Mouse (Mus musculus) embryonic facial prominence, embryonic 15.5 days (tissue): ENCODE measurements around the gene Tspan11. TPM values are rescaled to one million over a fixed set of nuclear protein-coding genes. Genes with fewer than 3 reads are reported as not detected.

Experiments used
- ATAC-seq: fragments of 200-750 bp; cut with Nextera tagmentation; 2 replicates; pipeline ENCODE4 v1.8.0; 2017; ENCODE audit warnings: low read depth, moderate TSS enrichment; ENCODE audit not compliant: insufficient number of reproducible peaks, low FRiP score, low TSS enrichment
- H3K27ac ChIP-seq: fragments of 300-500 bp; sonication (generic); replicated peaks from 2 replicates; pipeline ENCODE4 v1.5.1; 2015; ENCODE audit warnings: mild to moderate bottlenecking, inconsistent platforms
- H3K27me3 ChIP-seq: fragments of 300-500 bp; sonication (generic); 2 replicates; pipeline ENCODE4 v1.6.1; 2015; ENCODE audit warnings: inconsistent platforms
- H3K36me3 ChIP-seq: fragments of 300-500 bp; sonication (generic); 2 replicates; pipeline ENCODE4 v1.6.1; 2015; ENCODE audit warnings: mild to moderate bottlenecking, inconsistent platforms
- H3K4me1 ChIP-seq: fragments of 300-500 bp; sonication (generic); 2 replicates; pipeline ENCODE4 v1.6.1; 2015; ENCODE audit warnings: inconsistent platforms
- H3K4me2 ChIP-seq: fragments of 300-500 bp; sonication (generic); replicated peaks from 2 replicates; pipeline ENCODE4 v1.6.1; 2015; ENCODE audit warnings: mild to moderate bottlenecking, inconsistent platforms
- H3K4me3 ChIP-seq: fragments of 300-500 bp; sonication (generic); replicated peaks from 2 replicates; pipeline ENCODE4 v1.5.1; 2015; ENCODE audit warnings: mild to moderate bottlenecking, inconsistent platforms
- H3K9ac ChIP-seq: fragments of 300-500 bp; sonication (generic); 2 replicates; pipeline ENCODE4 v1.6.1; 2015; ENCODE audit warnings: inconsistent platforms
- H3K9me3 ChIP-seq: fragments of 300-500 bp; sonication (generic); replicated peaks from 2 replicates; pipeline ENCODE4 v1.6.1; 2016; ENCODE audit warnings: inconsistent platforms
- WGBS: fragments of 180-500 bp; shearing (Covaris S2); methylation state at CpG from one replicate; pipeline ENCODE4 v1.1.7; 2015; 5-methylcytosine and 5-hydroxymethylcytosine counted together
- polyA plus RNA-seq: library from polyadenylated mRNA; unstranded; fragments of >200 nt; fragmentation: Nextera tagmentation; extraction: Ambion mirVana; gene quantifications from 2 replicates; pipeline ENCODE4 v1.2.1, GENCODE M21; 2015

Tspan11 gene
- polyA plus RNA-seq, 1 experiment from 2014 or later, result 29.6 TPM

DNA sequence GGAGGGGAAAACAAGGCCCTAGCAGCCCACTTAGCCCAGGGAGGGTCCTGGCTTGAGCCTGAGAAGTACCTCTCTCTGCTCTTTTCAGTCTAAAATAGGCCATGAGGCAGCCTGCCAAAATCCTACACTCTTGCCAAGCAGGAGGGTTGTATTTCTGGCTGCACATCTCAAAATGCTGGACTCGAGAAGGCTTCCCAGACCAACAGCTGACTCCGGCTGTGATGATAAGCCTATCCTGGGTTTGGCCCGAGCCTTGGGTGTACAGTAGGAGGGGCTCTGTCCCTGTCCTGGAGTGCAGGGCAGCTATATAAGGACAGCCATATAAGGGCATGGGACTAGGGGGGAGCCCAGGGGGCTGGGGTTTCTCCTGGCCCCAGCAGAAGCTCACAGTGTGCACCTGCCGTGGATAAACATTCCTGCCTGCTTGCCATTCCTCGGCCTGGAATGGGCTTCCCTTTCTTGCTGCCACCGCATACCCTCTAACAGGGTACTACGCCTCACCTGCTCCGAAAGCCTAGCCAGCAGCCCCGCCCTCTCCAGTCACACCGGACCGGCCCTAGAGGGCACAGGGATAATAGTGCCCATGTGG is 102.3 kb downstream of the Tspan11 start:
- Histone ChIP-seq H3K27me3 (no peaks in the 10 kb centered on the region), H3K27ac (0 out of 2 replicates have a peak overlapping the region, but pooled peaks have one; percentile 14), H3K4me1 (peaks cover 40% of the 10 kb centered on the region), H3K9me3 (no peaks in the 10 kb centered on the region), H3K4me3 (no peak overlapping the region), H3K9ac (no peak overlapping the region), H3K36me3 (no peaks in the 10 kb centered on the region), H3K4me2 (no peak overlapping the region)
- peak; percentile 85 for ATAC-seq
- WGBS, result 60% methylated on average over 11 of the region's 11 CpGs

DNA sequence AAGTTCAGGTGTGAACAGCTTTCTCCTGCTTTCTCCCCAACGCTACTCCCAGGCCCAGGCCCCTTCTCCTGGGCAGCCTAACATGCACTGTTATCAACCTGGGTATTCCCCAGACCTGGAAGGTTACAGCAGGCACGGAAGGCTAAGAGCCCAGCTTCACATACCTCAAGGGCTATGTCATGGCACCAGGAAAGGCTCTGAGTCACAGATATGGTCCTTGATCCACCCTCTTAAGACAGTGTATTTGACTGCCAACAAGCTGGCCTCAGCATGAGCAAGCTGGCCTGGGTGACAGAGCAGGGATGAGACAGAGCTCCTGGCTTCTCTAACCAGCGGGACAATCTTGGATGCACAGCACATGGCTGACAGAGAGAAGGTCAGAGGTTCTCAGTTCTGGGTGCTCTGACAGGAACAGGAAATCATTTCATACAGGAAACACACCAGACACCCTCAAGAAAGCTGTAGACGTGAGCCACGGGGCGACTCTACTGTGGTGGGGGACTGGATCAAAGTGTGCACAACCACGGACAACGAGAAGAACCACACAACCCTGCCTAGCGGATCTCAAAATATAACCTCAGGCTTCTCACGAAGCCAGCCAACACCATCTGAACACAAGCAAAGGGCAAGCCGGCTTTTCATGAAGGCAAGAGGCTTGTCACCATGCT is 104.3 kb downstream of the Tspan11 start:
- no peak for ATAC-seq
- peaks cover 30% of the 10 kb centered on the region for H3K4me1 ChIP-seq
- no peak overlapping the region for H3K9ac ChIP-seq
- H3K27ac ChIP-seq, result no peak overlapping the region
- H3K36me3 ChIP-seq, result no peaks in the 10 kb centered on the region
- H3K4me2 ChIP-seq, result no peak overlapping the region
- H3K4me3 ChIP-seq, result no peak overlapping the region
- no peaks in the 10 kb centered on the region for H3K9me3 ChIP-seq
- WGBS, result 72% methylated on average over 11 of the region's 11 CpGs
- no peaks in the 10 kb centered on the region for H3K27me3 ChIP-seq

DNA sequence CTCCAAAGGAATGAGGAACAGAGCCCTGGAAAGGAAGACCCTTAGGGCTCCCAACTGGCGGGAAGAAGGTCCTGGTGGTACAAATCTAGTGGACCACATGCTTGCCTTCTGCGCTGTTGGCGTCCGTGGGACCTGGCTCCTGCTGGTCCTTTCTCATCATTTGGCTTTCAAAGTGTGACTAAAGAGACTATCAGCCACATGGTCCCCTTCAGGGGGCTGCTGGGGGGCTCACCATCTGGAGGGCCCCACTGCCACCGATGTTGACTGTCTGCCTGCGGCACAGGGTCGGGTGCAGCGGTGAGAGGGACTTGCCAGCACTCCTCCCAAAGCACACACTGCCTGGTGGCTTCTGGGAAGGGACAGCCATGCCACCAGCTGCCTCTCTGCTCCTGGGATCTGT is 105.6 kb downstream of the Tspan11 start:
- Histone ChIP-seq H3K9me3 (no peaks in the 10 kb centered on the region), H3K27ac (no peak overlapping the region), H3K4me2 (no peak overlapping the region), H3K4me3 (no peak overlapping the region), H3K27me3 (no peaks in the 10 kb centered on the region), H3K9ac (no peak overlapping the region), H3K4me1 (peaks cover 30% of the 10 kb centered on the region), H3K36me3 (no peaks in the 10 kb centered on the region)
- 79% methylated on average over 8 of the region's 8 CpGs for WGBS
- ATAC-seq, result no peak

DNA sequence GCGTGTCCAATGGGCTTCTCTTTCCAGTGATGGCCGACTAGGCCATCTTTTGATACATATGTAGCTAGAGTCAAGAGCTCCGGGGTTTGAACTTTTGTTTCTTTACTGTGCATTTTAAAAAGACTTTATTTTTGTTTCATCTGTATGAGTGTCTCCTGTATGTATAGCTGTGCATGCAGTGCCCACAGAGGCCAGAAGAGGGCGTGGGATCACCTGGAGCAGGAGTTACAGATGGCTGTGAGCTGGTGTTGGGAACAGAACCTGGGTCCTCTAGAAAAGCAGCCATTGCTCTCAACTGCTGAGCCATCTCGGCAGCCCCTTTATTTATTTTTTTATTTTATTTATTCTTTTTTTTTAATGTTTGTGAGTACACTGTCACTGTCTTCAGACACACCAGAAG is 109.5 kb downstream of the Tspan11 start:
- Histone ChIP-seq H3K4me1 (peaks cover 24% of the 10 kb centered on the region), H3K27me3 (no peaks in the 10 kb centered on the region), H3K4me3 (no peak overlapping the region), H3K9me3 (no peaks in the 10 kb centered on the region), H3K9ac (no peak overlapping the region), H3K36me3 (no peaks in the 10 kb centered on the region), H3K4me2 (no peak overlapping the region), H3K27ac (no peak overlapping the region)
- WGBS, result 85% methylated on average over 5 of the region's 5 CpGs
- ATAC-seq, result no peak

DNA sequence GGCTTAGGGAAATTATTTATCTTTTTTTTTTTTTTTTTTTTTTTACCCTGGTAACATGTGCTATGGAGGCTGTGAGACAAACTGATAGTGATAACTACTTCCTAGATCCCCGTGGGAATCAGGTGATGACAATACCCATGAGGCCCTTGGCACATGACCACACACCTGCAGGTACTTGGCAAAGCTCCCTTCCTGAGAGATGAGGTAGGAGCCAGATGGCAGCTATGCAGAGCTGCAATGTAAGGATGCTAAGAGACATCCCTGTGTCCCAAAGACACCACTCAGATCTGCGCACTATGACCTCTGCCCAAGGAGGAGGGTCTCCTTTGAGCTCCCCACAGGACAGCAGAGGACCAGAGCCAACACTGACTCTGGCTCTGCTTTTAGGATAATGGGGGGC is 111.7 kb downstream of the Tspan11 start:
- no peak for ATAC-seq
- Histone ChIP-seq H3K9me3 (no peaks in the 10 kb centered on the region), H3K36me3 (no peaks in the 10 kb centered on the region)

DNA sequence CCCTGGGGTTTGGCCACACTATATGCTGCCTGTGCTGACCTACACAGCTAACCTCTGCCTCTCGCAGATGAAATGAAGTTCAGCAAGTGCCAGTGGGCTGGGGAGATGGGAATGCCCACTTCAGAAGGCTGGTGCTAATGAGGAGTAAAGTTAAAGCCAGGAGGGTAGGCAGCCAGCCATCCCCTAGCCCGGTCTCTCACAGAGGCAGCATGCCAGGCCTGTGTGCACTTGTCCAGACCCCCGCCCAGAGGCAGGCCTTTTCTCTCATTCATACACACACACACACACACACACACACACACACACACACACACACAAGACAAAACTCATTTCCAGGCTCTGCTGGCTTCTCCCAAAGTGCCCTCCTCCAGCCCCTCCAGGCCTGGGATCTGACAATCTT is 113.4 kb downstream of the Tspan11 start:
- Histone ChIP-seq H3K27me3 (no peaks in the 10 kb centered on the region), H3K27ac (no peak overlapping the region), H3K36me3 (no peaks in the 10 kb centered on the region), H3K4me1 (peaks cover 53% of the 10 kb centered on the region), H3K4me2 (no peak overlapping the region), H3K9me3 (no peaks in the 10 kb centered on the region), H3K9ac (no peak overlapping the region), H3K4me3 (no peak overlapping the region)
- no peak for ATAC-seq
- WGBS, result 63% methylated on average over 3 of the region's 3 CpGs

More for the DNA sequence above, 111.7 kb downstream of the Tspan11 start:
- no peak overlapping the region for H3K9ac ChIP-seq
- WGBS, result 79% methylated on average over 2 of the region's 2 CpGs
- H3K4me3 ChIP-seq, result no peak overlapping the region
- peaks cover 39% of the 10 kb centered on the region for H3K4me1 ChIP-seq
- no peaks in the 10 kb centered on the region for H3K27me3 ChIP-seq
- H3K4me2 ChIP-seq, result no peak overlapping the region
- H3K27ac ChIP-seq, result no peak overlapping the region

DNA sequence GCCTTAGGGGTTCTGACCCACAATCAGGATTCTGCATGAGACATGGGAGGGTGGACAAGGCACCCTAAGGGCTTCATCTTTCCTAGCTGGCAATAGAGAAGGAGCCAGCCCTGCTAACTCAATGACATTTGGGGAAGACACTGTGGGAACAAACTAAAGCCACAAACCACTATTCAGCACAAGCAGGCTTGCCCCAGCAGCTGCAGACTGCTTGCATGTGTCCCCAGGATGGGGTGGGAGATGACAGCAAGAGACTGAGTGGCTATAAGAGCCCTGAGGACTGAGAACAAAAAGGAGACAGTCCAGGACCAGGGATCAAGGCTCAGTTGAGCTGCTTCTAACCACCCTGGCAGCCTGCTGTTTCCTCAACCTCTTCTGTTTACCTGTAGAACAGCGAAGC is 114.2 kb downstream of the Tspan11 start:
- H3K9ac ChIP-seq, result no peak overlapping the region
- no peaks in the 10 kb centered on the region for H3K27me3 ChIP-seq
- H3K9me3 ChIP-seq, result no peaks in the 10 kb centered on the region
- H3K4me2 ChIP-seq, result no peak overlapping the region
- no peak overlapping the region for H3K4me3 ChIP-seq
- H3K27ac ChIP-seq, result peak overlapping the region; percentile 13; the same call in 1 of the 2 replicates
- ATAC-seq, result no peak
- 70% methylated on average over 1 of the region's 1 CpGs for WGBS
- H3K36me3 ChIP-seq, result no peaks in the 10 kb centered on the region
- H3K4me1 ChIP-seq, result peaks cover 61% of the 10 kb centered on the region

DNA sequence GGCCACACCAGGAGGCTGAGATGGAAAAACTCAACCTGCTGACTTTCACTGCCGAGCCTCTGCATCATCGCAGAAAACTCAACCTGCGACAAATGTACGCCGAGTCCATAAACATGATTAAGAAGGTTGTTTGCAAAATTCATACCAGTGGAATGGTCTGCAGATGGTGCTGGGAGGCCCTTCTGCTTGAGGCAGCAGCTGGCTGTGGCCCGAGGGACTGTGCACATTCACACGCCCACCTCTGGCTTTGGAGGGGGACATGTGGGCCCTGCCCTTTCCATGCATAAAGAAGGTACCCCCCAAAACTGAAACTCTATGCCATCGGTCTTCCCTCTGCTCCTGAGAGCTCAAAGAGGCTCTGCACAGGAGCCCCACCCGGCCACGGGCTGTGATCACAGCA is 114.7 kb downstream of the Tspan11 start:
- Histone ChIP-seq H3K9ac (no peak overlapping the region), H3K9me3 (no peaks in the 10 kb centered on the region), H3K27ac (peak overlapping the region; percentile 13), H3K36me3 (no peaks in the 10 kb centered on the region), H3K4me1 (peaks cover 65% of the 10 kb centered on the region), H3K4me2 (no peak overlapping the region), H3K4me3 (no peak overlapping the region), H3K27me3 (no peaks in the 10 kb centered on the region)
- 43% methylated on average over 10 of the region's 10 CpGs for WGBS
- no peak for ATAC-seq

DNA sequence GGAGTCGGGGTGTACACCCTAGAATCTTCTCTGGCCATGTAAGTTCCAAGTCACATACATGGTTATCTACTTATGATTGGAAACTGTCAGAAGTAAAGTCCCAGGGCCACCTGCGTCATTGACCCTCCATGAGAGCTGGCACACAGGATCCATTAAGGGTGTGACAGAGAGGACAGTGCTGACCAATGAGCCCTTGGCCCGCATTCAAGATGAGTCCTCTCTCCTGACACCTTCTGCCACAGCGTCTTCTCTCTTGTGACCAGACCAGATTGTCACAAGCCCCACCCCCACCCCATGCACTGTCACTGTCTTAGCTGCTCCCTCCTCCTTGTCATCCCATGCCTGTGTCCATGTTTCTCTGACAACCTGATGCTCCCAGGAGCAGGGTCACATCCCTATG is 115.3 kb downstream of the Tspan11 start:
- Histone ChIP-seq H3K36me3 (no peaks in the 10 kb centered on the region), H3K4me2 (no peak overlapping the region), H3K9ac (no peak overlapping the region), H3K9me3 (no peaks in the 10 kb centered on the region), H3K4me1 (peaks cover 70% of the 10 kb centered on the region), H3K27me3 (no peaks in the 10 kb centered on the region), H3K27ac (peak overlapping the region; percentile 1; the same call in 1 of the 2 replicates), H3K4me3 (no peak overlapping the region)
- ATAC-seq, result no peak
- WGBS, result 82% methylated on average over 4 of the region's 4 CpGs

DNA sequence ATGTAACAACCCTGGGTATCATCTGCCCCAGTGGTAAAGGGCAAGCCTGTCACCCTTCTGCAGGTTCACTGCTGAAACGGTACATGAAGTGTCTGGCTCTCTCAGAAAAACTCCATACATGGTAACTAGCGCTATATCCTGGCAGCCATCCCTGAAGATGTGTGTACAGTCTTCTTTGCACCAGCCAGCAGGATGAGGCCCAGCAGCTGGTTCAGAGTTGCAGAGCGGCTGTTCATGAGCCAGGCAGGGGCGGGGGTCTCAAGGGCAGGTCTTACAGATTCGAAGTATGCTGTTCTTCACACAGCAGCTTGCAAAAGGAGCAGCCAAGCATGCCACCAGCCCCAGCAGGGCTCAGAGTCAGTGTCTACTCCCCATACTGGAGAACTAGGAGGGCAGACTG is 116.2 kb downstream of the Tspan11 start:
- no peak overlapping the region for H3K4me2 ChIP-seq
- ATAC-seq, result no peak

More for the DNA sequence above, 116.2 kb downstream of the Tspan11 start:
- H3K9ac ChIP-seq, result no peak overlapping the region
- H3K4me1 ChIP-seq, result peaks cover 79% of the 10 kb centered on the region
- no peaks in the 10 kb centered on the region for H3K9me3 ChIP-seq
- H3K36me3 ChIP-seq, result no peaks in the 10 kb centered on the region
- H3K4me3 ChIP-seq, result no peak overlapping the region
- peak overlapping the region; percentile 24; the same call in 1 of the 2 replicates for H3K27ac ChIP-seq
- 45% methylated on average over 5 of the region's 5 CpGs for WGBS
- no peaks in the 10 kb centered on the region for H3K27me3 ChIP-seq
